Comparison of ENCODE assay signal across 8 mouse cellular contexts in the genomic region with DNA sequence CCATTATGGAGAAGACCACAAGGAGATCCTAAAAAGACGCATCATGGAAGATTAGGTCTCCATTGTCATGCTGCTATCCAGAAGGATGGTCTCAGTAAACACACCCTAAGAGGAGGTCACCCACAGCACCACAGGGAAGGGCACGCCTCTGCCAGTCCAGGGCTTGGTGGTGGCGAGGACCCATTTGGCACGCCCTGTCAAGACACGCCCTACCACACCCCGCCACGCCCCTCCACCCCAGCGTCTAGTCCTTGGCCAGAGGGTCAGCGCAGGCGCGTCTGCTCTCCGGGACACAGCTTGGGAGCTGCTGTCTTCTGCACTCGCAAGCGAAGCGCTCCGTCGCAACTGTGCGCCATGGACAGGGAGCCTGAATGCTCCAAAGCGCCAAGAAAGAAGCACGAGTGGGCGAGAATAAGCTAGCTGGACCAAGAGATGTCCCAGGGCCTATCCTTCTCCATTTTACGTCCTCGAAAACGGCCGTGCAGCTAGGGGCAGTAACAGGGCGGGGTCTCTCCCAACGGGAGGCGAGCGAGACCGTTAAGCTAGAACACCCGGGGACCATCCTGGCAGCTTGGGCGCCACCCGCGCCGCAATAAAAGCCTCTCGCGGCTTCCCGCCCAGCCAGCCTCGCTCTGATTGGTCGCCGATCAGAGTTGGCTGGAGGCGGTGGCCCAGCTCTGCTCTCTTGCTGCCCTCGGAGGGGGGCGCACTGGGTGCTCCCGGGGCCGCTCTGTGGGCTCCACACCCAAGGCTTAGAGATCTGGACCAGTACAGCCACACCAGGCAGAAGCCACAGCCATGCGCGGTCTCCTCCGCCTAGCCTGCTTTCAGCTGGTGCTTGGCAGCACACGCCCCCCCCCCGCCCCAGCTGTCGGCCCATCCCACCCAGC. TPM values are rescaled to one million over a fixed set of nuclear protein-coding genes. Genes with fewer than 3 reads are reported as not detected.
DNase-seq lines count a peak whose midpoint lies in the region; ATAC-seq and TF ChIP-seq lines count a peak whose summit lies in the region.

No protein-coding gene starts in this region.

- in situ Hi-C loops in ES-E14 (cut with MboI; ENCODE audit: low sequenced_read_pairs in 2 of 2, unreplicated experiment in 2 of 2): no loop called here

- H3K27me3 ChIP-seq in forebrain, embryonic 16.5 days (replicated peaks; ENCODE audit: control insufficient read depth, insufficient read depth, low read length): 0 out of 2 replicates have a peak, but pooled peaks cover 2% of the 10 kb centered on the region
- H3K27me3 ChIP-seq in lung, embryonic 15.5 days: peaks cover 45% of the 10 kb centered on the region

- ATAC-seq in forebrain, embryonic 16.5 days: peak; percentile 76
- peak; percentile 86 for ATAC-seq in lung, embryonic 15.5 days (ENCODE audit: borderline replicate concordance, extremely low read depth, low FRiP score, low TSS enrichment)

- intact Hi-C loops in heart, postnatal 36 days (cut with DNase I): no loop called here

- no peak overlapping the region for H3K27ac ChIP-seq in ES-E14 (ENCODE audit: insufficient read depth, low read depth, low read length, poor library complexity, severe bottlenecking)
- peak overlapping the region; percentile 97 for H3K27ac ChIP-seq in forebrain, embryonic 16.5 days (ENCODE audit: low read length)
- H3K27ac ChIP-seq in lung, embryonic 15.5 days: peak overlapping the region; percentile 62

- WGBS in forebrain, embryonic 16.5 days: under 1% methylated on average over 52 of the region's 52 CpGs
- WGBS in lung, embryonic 15.5 days: under 1% methylated on average over 50 of the region's 52 CpGs

- H3K4me3 ChIP-seq in ES-E14 (ENCODE audit: insufficient read depth in 1 of 2, low read depth in 1 of 2, low read length in 2 of 2, poor library complexity in 1 of 2, severe bottlenecking in 1 of 2): peak overlapping the region; percentile 71 to 74
- H3K4me3 ChIP-seq in forebrain, embryonic 16.5 days (replicated peaks; ENCODE audit: low read length): peak overlapping the region; percentile 100
- peak overlapping the region; percentile 56 for H3K4me3 ChIP-seq in lung, embryonic 15.5 days

- peaks cover 4 to 5% of the 10 kb centered on the region in 2 experiments; a peak in 1 of 4 replicates for H3K4me1 ChIP-seq in ES-E14 (ENCODE audit: control insufficient read depth in 2 of 2, insufficient read depth in 2 of 2, low read length in 2 of 2, poor library complexity in 1 of 2)
- peaks cover 30% of the 10 kb centered on the region for H3K4me1 ChIP-seq in forebrain, embryonic 16.5 days (replicated peaks; ENCODE audit: control insufficient read depth, insufficient read depth, low read length)
- peaks cover 18% of the 10 kb centered on the region for H3K4me1 ChIP-seq in lung, embryonic 15.5 days

- H3K4me2 ChIP-seq in forebrain, embryonic 16.5 days (ENCODE audit: low read length): peak overlapping the region; percentile 70
- H3K4me2 ChIP-seq in lung, embryonic 15.5 days: peak overlapping the region; percentile 91

- no peaks in the 10 kb centered on the region for H3K9me3 ChIP-seq in ES-E14 (ENCODE audit: control insufficient read depth, insufficient read depth, low read depth, low read length)
- H3K9me3 ChIP-seq in forebrain, embryonic 16.5 days (ENCODE audit: control insufficient read depth, low read length): no peaks in the 10 kb centered on the region
- no peaks in the 10 kb centered on the region for H3K9me3 ChIP-seq in lung, embryonic 15.5 days

- H3K36me3 ChIP-seq in ES-E14 (ENCODE audit: control insufficient read depth, insufficient read depth, low read length, poor library complexity, severe bottlenecking): no peaks in the 10 kb centered on the region
- H3K36me3 ChIP-seq in forebrain, embryonic 16.5 days (ENCODE audit: control insufficient read depth, insufficient read depth): no peaks in the 10 kb centered on the region
- no peaks in the 10 kb centered on the region for H3K36me3 ChIP-seq in lung, embryonic 15.5 days

- peak overlapping the region; percentile 14; the same call in 1 of the 2 replicates for H3K9ac ChIP-seq in ES-E14 (ENCODE audit: insufficient read depth, low read depth, low read length, poor library complexity, severe bottlenecking)
- H3K9ac ChIP-seq in forebrain, embryonic 16.5 days (replicated peaks; ENCODE audit: low read depth, low read length): peak overlapping the region; percentile 99
- peak overlapping the region; percentile 56 for H3K9ac ChIP-seq in lung, embryonic 15.5 days

- peak; percentile 74 for DNase-seq in ES-E14 (ENCODE audit: low read depth, low spot score)
- peak; percentile 77 for DNase-seq in cerebellum, adult 11 months
- DNase-seq in heart, postnatal 36 days: peak; percentile 30 to 45
- DNase-seq in layer of hippocampus, adult 9-11 months: peak; percentile 86
- DNase-seq in retina, embryonic 14.5 days (ENCODE audit: low spot score): peak; percentile 89
- DNase-seq in urinary bladder, postnatal 4 days (ENCODE audit: low spot score in 2 of 2): peak; percentile 65 to 74

TF ChIP-seq in ES-E14, 5 proteins besides CTCF, POLR2A, EP300 and RAD21:
- TF ChIP-seq MAFK (IDR thresholded peaks at IDR 0.05; ENCODE audit: insufficient read depth, low read depth, low read length) (no peak), HCFC1 (IDR thresholded peaks at IDR 0.05; ENCODE audit: borderline replicate concordance, insufficient read depth, low read length) (peak; percentile 14; the same call in 1 of the 2 replicates)
TF ChIP-seq in ES-E14: peak in this region for 1.

RNA-seq across cellular contexts. Expression of gene Ncam1, which starts 1.9 kb away (rescaled TPM):
- 36.8 and 41.2 TPM in 2 replicates for total RNA-seq in ES-E14 (2012; rRNA removed)
- polyA plus RNA-seq in forebrain, embryonic 16.5 days (2015; fragmentation: Nextera tagmentation; extraction: Ambion mirVana): 389 and 436 TPM in 2 replicates
- 1 to 10 TPM; 4.5 to 6.0 TPM for total RNA-seq in heart, postnatal 36 days (2021)
- polyA plus RNA-seq in lung, embryonic 15.5 days (2015; fragmentation: Nextera tagmentation; extraction: Ambion mirVana): 23.1 and 28.2 TPM in 2 replicates

Comparison
In these comparisons a context has a peak if more than half of its experiments do, and no peak if none do; other contexts are left out.
1. DNase-seq: peak in every context shown above with its lines; median percentile 89 in retina, embryonic 14.5 days; 86 in layer of hippocampus, adult 9-11 months; 77 in cerebellum, adult 11 months; 74 in ES-E14; 70 in urinary bladder, postnatal 4 days; 38 in heart, postnatal 36 days.
2. H3K9ac ChIP-seq: peak in every context shown above with its lines; median percentile 99 in forebrain, embryonic 16.5 days; 56 in lung, embryonic 15.5 days; 14 in ES-E14.